Mouse (Mus musculus) MEL-GATA-1-ER (cell line): ENCODE results near the gene Gm5294.

Source experiments
- DNase-seq: peaks from one replicate; pipeline ENCODE4 v3.0.0-alpha.2; 2012; ENCODE audit warnings: low read depth; ENCODE audit errors: extremely low read depth

Gene Gm5294

DNA sequence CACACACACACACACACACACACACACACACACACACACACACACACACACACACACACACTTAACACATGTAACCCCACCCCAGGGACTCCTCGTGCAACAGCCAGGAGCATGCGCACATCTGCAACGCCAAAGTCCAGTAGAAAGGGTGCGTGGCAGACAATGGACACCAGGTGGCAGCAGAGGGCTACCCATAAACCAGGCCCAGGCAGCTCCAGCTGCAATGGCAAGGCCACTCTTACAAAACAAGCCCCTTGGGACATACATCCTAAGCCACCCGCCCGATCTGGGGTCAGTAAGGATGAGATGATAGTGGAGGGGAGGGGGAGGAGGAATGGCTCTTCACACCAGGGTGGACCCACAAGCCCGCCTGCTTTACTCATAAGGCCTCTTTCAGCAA, 28.2 kb downstream of the Gm5294 start:
- peak; percentile 17 for DNase-seq

DNA sequence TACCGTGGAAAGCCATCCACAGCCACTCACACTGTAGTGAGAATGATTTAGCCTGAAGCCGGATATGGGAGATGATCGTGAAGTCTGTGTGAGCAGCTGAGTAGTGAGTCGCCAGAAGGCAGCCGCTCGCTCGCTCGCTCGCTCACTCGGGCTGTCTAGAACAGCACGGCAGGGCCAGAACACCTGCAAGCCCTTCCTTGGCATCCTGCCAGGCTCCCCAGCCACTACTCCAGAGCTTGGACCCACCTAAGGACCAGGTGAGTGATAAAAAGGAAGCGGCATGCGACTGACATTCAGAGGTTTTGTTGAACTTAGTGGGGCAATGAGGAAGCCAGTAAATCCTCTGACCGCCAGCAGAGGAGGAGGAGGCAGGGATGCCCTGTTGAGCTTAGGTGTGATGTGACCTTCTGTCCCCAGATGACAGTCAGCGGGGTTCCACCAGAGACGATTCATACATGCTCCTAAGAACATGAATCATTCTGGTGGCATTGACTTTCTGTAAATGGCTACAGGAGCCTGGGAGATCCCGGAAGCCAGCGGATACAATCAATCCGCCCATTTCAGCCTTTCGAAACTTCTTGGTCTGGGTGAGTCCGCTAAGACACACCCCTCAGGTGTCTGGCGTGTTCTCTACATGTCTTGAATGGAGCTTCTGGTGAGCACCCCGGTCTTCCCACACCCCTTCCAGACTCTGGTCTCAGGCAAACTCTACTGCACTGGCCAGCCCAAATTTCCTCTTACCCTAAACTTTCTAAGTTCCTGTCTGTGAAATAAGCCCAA, 30.0 kb downstream of the Gm5294 start:
- no peak for DNase-seq

DNA sequence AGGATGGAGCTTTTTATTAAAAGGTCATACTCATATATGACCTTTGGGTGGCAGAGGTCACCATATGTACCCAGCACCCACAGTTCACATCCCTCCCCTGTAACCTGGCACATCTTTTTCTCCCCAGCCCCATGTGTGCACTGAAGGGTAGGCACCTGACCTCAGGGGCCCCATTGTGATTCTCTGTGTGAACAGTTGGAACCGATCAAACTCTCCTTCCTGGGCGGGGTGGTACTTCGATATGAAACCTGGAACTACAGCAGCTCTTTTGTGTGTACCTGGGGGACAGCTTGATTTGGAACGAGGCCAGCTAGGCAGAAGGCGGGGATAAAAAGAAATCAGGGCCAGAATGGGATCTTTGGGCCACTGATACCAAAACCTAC, 30.6 kb downstream of the Gm5294 start:
- no peak for DNase-seq

DNA sequence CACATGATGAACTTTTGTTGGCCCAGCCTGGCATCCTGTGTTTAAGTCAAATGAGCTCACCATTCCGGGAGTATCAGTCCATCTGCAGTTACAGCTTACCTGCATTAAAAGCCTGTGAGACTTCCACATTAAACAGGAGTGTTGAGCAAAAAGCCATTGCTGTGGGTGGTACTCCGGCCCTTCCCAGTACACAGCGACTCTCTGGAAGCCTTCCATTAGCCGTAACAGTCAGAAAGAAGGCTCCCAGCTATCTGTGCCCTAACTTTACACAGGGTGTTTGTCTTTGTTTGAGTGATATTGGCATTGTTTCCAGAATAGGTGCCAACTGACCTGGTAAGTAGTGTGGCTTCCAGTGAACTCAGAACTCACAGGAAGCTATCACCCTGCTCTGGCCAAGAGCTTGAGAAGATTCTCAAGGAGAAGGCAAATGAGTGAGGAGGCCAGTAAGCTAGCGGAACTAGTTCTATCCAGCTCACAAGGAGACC, 31.5 kb downstream of the Gm5294 start:
- DNase-seq, result no peak

DNA sequence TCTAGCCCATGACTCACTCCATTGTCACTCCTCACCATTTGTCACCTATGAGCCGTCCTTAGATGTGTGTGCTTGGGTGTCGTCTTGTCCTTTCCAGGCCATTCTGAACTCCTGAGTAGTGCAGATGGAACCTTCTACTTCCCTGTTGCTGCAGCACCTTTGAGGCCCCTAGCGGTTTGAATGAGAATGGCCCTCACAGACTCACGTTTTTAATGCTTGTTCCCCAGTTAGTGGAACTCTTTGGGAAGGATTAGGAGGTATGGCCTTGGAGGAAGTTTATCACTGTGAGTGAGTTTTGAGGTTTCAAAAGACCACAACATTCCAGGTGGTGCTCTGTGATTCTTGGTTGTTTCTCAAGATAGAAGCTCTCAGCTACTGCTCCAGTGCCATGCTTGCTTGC, 32.3 kb downstream of the Gm5294 start:
- DNase-seq, result no peak

DNA sequence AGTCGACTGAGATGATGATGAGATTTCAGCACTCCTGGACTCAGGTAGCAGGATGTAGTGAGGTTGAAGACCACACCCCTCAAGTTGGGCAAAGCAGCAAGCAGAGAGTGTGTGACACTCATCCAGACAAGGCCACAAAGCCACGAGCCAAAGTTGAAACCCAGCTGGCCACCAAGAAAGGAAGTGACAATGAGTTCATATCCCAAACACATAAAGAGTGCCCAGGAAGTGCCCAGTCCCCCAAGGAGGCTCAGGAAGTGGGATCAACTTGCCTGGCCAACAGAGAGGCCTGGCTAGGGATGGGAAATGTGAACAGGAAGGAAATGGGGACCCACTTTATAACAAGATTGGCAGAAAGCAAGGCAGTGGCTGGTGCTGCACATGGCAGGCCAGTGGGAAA, 33.5 kb downstream of the Gm5294 start:
- DNase-seq, result no peak

DNA sequence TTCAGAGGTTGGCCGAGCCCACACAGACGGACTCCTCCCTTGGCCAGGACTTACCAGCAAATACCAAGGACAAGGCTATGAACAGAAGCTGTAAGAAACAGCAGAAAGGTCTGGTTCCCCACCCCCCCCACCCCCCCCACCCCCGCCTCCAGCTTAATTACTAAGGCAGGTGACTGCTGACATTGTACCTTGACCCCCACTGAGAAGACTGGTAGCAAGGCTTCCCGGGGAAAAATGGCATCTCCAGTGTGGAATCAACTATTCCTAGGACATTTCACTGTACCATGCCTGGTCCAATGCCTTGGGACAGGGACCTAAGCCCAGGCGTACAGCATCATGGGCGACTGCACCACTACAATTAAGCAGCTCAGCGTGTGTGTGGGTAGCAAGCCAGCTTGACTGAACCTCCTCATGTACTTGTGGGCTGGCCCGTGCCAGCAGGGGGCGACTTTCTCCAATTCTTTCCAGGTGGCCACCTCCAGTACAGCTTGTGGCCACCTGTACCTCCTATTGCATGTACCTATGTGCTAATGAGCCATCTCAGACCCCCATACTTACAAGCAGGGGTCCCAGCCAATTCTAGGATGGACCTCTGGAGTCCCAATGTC, 37.2 kb downstream of the Gm5294 start:
- DNase-seq, result no peak

DNA sequence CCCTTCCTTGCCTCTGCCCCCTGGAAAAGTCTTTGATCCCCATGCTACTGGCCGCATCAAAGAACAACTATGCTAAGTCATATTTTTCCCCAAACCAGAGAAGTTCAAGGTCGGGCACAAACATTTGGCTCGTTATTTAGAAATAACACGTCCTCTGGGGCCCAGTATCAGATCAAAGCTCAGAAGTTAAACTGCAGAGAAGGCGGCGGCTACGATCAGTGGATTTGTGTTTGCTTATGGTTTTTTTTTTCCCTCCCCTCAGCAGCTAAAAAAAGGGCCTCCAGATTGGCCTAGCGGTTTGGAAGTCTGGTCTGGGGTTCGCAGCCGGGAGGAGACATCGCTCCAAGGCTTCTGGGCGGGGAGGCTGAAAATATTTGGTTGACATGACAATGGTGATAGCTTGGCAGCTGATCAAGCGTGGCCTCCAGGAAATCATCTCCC, 38.0 kb downstream of the Gm5294 start:
- no peak for DNase-seq

DNA sequence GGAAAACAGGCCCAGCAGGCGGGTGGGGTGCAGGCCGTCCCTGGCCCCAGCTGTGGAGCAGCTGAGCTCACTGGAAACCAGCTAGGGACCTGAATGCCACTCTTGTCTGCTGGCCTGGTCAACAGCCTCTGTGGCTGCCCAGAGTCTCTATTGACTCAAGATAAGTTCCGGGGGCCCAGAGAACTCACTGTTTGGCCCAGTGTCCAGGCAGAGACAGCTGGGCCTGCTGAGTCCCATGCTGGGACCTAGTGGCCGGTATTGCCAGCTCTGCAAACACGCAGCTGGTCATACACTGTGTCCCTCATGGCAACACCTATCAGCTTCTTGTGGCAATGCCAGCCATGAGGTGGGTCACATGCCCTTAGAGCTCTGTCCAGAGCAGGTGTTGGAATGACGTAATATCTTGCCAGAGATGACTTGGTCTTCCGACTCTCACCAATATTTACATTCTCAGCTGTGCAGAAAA, 43.8 kb downstream of the Gm5294 start:
- no peak for DNase-seq

DNA sequence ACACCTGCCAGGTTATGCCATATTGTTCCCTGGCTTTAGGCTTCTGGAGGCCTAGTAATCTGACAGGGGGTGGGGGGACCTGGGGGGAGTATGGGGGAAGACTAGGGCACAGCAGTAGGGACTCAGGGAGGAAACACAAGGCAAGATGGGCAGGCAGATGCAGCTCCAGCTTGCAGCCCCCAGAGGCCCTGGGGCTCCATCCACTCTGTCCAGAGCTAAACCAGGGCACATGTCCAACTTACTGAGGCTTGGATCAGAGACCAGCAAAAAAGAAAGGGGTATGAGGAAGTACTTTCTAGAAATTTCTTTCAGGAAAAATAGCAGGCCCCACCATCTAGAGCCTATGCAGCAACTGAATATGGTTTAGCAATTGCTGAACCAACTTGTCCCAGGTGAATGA, 44.3 kb downstream of the Gm5294 start:
- no peak for DNase-seq

DNA sequence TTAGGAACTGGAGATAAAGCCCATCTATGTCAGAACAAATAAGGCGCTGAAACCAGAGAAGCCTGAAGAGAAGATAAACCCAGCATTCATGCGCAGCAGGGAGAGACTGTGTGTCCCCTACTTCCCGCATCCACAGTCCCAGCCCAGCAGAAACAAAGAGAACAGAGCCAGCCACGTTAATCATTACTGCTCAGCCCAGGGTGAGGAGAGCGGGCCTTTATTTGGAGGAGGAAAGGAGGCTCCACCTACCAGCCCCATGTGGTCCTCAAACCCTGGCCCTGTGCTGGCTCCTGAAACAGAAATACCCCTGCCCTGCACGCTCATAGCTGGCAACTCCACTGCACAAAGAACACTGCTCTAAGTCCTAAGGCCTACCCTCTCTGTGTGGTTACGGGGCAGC, 45.0 kb downstream of the Gm5294 start:
- DNase-seq, result no peak

DNA sequence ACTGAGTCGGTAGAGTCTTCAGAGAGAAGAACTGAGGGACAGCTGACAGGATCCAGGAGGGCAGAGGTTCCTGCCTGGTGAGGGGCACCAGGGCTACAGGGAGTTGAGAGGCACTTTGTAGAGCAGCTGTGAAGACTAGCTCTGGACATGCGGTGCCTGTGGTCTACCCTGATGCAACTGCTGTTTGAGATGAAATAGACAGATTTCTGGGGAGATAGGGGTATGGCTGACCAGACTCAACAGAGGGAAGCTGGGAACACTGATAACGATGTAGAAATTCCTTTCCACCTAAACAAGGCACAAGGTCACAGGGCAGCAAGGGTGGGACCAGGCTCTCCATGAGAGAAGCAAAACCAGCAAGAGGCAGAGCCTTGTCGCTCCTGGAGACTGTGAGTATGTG, 45.8 kb downstream of the Gm5294 start:
- DNase-seq, result no peak
